Mouse (Mus musculus) heart, adult 2 months (tissue): ENCODE results near the gene Fut9.

Experiments used
- CTCF ChIP-seq: fragments of 200-600 bp; IDR thresholded peaks from 2 replicates; pipeline ENCODE4 v1.8.1; 2022; ENCODE audit warnings: antibody characterized with exemption, mild to moderate bottlenecking, moderate library complexity
- EP300 ChIP-seq: fragments of 200-500 bp; IDR thresholded peaks from 2 replicates; pipeline ENCODE4 v1.6.1; 2011; ENCODE audit warnings: low read depth, low read length, control low read depth; ENCODE audit not compliant: insufficient read depth
- POLR2A ChIP-seq: fragments of 200-500 bp; IDR thresholded peaks from 2 replicates; pipeline ENCODE4 v1.6.1; 2011; ENCODE audit warnings: mild to moderate bottlenecking, low read depth, low read length, control low read depth; ENCODE audit not compliant: insufficient read depth

DNA sequence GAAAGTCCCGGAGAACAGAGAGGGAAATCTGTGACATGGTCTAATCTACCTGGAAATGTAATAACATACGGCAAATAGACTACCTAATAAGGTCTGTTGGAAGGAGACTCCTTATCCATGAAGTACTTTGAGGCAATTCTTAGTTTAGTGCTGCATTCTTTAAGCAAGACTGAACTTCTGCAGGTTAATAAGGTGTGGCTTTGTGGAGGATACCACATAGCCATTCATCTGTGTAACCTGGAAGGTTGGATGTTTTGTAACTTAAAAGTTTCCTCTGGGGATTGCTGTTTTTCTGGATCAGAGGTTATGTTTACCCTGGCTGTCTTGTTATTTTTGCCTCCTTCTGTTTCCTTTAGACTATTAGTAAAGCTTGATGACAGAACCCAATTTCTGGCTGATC, 166.8 kb downstream of the Fut9 start:
- TF ChIP-seq CTCF: no peak
- TF ChIP-seq POLR2A: no peak
- TF ChIP-seq EP300: no peak
